Mouse (Mus musculus) liver, postnatal 0 days (tissue): ENCODE results near the gene Yy1.

ENCODE experiments used
- CTCF ChIP-seq: sonication (generic); IDR thresholded peaks from 2 replicates; pipeline ENCODE4 v1.5.1; 2016; ENCODE audit warnings: antibody characterized with exemption, low read depth
- EP300 ChIP-seq: IDR thresholded peaks from 2 replicates; pipeline ENCODE4 v1.6.1; 2016; ENCODE audit warnings: antibody characterized with exemption, low read depth, mild to moderate bottlenecking

GRCm38 (mm10) chr12:108841181-108841580 is 48.4 kb downstream of the Yy1 start:
- TF ChIP-seq CTCF (no peak), EP300 (no peak)
